Mouse (Mus musculus) stomach, embryonic 16.5 days (tissue): ENCODE data around the gene Plcb1. TPM values are rescaled to one million over a fixed set of nuclear protein-coding genes. Genes with fewer than 3 reads are reported as not detected.
A peak's percentile ranks its signal among the peaks of the same experiment; 100 is the strongest.

Experiments used
- ATAC-seq: fragments of 200-750 bp; cut with Nextera tagmentation; 2 replicates; pipeline ENCODE4 v1.8.0; 2017; ENCODE audit warnings: moderate number of reproducible peaks, moderate TSS enrichment; ENCODE audit not compliant: insufficient read depth, low FRiP score
- H3K27ac ChIP-seq: fragments of 300-500 bp; sonication (generic); 2 replicates; pipeline ENCODE4 v1.5.1; 2014; ENCODE audit warnings: low read length
- H3K27me3 ChIP-seq: fragments of 300-500 bp; sonication (generic); 2 replicates; pipeline ENCODE4 v1.6.1; 2014; ENCODE audit warnings: low read length, control low read depth, mixed read lengths; ENCODE audit not compliant: control insufficient read depth, insufficient read depth
- H3K36me3 ChIP-seq: fragments of 300-500 bp; sonication (generic); 2 replicates; pipeline ENCODE4 v1.6.1; 2014; ENCODE audit warnings: low read length; ENCODE audit not compliant: control insufficient read depth, insufficient read depth
- H3K4me1 ChIP-seq: fragments of 300-500 bp; sonication (generic); 2 replicates; pipeline ENCODE4 v1.6.1; 2014; ENCODE audit warnings: low read length, control low read depth, mixed read lengths; ENCODE audit not compliant: control insufficient read depth, insufficient read depth
- H3K4me2 ChIP-seq: fragments of 300-500 bp; sonication (generic); 2 replicates; pipeline ENCODE4 v1.6.1; 2014; ENCODE audit warnings: low read depth, low read length, mixed read lengths
- H3K4me3 ChIP-seq: fragments of 300-500 bp; sonication (generic); replicated peaks from 2 replicates; pipeline ENCODE4 v1.5.1; 2014; ENCODE audit warnings: mild to moderate bottlenecking, low read length
- H3K9ac ChIP-seq: fragments of 300-500 bp; sonication (generic); 2 replicates; pipeline ENCODE4 v1.6.1; 2014; ENCODE audit warnings: low read length
- H3K9me3 ChIP-seq: fragments of 300-500 bp; sonication (generic); replicated peaks from 2 replicates; pipeline ENCODE4 v1.6.1; 2016; ENCODE audit warnings: low read length, control low read depth; ENCODE audit not compliant: control insufficient read depth
- WGBS: fragments of 180-500 bp; shearing (Covaris S2); extraction: QIAGEN DNeasy Blood & Tissue Kit; methylation state at CpG from one replicate; pipeline ENCODE4 v1.1.7; 2014; 5-methylcytosine and 5-hydroxymethylcytosine counted together
- polyA plus RNA-seq: library from polyadenylated mRNA; unstranded; fragments of >200 nt; fragmentation: Nextera tagmentation; extraction: Ambion mirVana; gene quantifications from 2 replicates; pipeline ENCODE4 v1.2.1, GENCODE M21; 2015

Plcb1 gene
- polyA plus RNA-seq, 1 experiment from 2014 or later, result 11.9 TPM

DNA sequence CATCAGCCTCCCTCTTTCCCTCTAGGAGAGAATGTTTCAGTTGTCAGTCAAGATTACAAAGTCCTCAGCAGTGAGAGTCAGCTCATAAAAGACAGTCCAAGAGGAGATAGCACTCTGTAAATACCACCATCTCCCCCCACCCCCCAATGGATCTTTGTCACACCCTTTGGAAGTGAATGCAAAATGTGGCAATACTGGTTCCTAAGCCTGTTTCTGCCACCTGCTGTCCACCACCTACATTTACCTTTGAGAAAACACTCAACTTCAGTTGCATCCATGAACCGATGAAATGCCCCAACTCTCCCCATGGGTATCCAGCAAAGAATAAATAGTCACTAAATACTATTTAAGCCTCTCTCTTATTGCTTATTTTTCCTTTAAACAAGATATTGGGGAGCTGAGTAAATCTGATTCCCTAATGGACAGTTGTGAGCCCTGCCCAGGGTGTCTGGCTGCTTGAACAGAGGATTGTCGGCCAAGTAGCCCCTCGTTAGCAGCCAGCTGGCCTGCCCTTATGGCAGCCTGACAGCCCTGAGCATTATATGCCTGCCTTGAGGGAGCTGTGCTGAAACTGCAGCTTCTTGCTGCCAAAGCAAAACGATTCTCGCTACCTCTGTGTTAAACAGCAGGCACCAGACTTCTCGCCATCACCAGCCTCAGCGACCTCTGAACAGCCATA, 537.5 kb downstream of the Plcb1 start:
- H3K9me3 ChIP-seq, result no peaks in the 10 kb centered on the region
- no peak overlapping the region for H3K4me3 ChIP-seq
- 0 out of 2 replicates have a peak overlapping the region, but pooled peaks have one; percentile 21 for H3K4me2 ChIP-seq
- H3K27me3 ChIP-seq, result no peaks in the 10 kb centered on the region
- peaks cover 3% of the 10 kb centered on the region for H3K4me1 ChIP-seq
- no peak overlapping the region for H3K27ac ChIP-seq
- no peaks in the 10 kb centered on the region for H3K36me3 ChIP-seq
- WGBS, result 74% methylated on average over 7 of the region's 7 CpGs
- peak; percentile 50; the same call in 1 of the 2 replicates for ATAC-seq
- H3K9ac ChIP-seq, result no peak overlapping the region

DNA sequence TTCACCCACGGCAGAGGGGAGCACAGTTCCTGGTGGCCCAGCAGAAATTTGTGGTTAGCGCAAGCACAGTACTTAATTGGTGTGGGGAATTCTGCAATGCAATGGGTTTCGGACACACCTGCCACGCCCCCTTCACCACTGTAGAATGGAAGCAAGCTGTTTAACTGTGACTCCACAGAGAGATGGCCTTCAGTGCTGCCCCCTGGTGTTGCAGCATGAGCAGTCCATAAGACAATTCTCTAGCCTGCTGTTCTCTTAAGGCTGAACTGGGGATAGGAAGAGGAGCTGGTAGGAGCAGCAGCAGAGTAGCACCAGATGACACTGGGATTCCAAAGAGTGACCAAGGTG, 538.1 kb downstream of the Plcb1 start:
- Histone ChIP-seq H3K4me2 (0 out of 2 replicates have a peak overlapping the region, but pooled peaks have one; percentile 21), H3K36me3 (no peaks in the 10 kb centered on the region), H3K27ac (no peak overlapping the region), H3K27me3 (no peaks in the 10 kb centered on the region), H3K4me3 (no peak overlapping the region), H3K9ac (no peak overlapping the region), H3K4me1 (peaks cover 3% of the 10 kb centered on the region), H3K9me3 (no peaks in the 10 kb centered on the region)
- 52% methylated on average over 4 of the region's 4 CpGs for WGBS
- ATAC-seq, result peak; percentile 75; the same call in 1 of the 2 replicates

DNA sequence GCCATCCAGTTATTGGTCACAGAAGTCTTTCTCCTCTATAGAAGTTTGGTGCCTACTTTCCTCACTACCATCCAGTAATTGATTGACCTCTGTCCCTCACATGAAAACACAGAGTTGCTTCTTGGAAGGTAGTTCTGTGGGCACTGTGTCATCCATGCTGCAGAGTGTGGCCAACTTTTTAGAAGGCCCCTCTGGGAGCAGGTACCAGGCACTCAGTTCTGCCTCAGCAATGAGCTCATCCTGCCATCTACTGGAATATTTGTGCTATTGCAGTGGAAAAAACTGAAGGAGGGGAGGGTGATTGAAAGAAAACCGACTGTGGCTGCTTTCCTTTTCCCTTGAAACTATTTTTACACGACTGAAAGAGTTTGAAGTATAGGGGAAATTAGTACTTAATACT, 542.9 kb downstream of the Plcb1 start:
- H3K36me3 ChIP-seq, result no peaks in the 10 kb centered on the region
- no peak overlapping the region for H3K27ac ChIP-seq
- WGBS, result 2% methylated on average over 2 of the region's 2 CpGs
- no peak overlapping the region for H3K4me3 ChIP-seq
- peak; percentile 40; the same call in 1 of the 2 replicates for ATAC-seq
- no peak overlapping the region for H3K9ac ChIP-seq
- no peak overlapping the region for H3K4me2 ChIP-seq
- H3K9me3 ChIP-seq, result no peaks in the 10 kb centered on the region
- H3K27me3 ChIP-seq, result no peaks in the 10 kb centered on the region
- H3K4me1 ChIP-seq, result peaks cover under 1% of the 10 kb centered on the region

DNA sequence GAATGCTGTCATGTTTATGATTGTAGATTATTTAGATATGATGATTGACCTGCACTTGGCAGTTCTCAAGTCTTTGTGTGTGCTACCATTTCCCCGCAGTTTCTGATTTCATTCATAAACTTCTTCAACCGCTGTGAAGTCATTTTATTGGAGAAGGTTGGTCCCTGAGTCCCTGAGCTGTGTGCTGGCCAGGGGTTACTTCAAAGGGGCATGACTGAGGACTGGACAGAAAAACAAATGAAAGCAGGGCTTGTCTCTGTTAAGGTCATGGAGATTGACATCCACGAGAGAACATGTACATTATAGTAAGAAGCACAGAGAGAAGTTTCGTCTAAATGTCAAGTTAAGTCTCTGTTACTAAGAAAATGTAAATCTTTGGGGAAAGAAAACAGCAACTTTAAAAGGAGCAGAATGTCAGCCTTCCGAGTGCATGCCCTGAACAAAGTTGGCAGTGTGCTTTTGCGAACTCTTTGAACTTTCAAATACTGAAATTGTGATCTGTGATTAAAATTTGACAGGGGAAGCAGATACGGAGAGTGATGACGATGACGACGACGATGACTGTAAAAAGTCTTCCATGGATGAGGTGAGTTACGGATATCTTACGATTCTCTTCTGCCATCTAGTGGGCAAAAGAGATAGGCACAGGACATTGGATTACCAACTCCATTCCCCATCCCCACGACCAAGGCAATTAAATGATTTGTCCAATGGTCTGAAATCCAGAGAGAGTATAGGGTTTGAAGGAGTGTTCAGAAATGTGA, 544.1 kb downstream of the Plcb1 start:
- 7% methylated on average over 14 of the region's 14 CpGs for WGBS
- Histone ChIP-seq H3K36me3 (no peaks in the 10 kb centered on the region), H3K4me1 (no peaks in the 10 kb centered on the region), H3K27ac (no peak overlapping the region), H3K9me3 (no peaks in the 10 kb centered on the region), H3K4me2 (peak overlapping the region; percentile 48), H3K4me3 (peak overlapping the region; percentile 29), H3K27me3 (no peaks in the 10 kb centered on the region), H3K9ac (no peak overlapping the region)
- ATAC-seq, result 0 out of 2 replicates have a peak, but pooled peaks have one; percentile 50

DNA sequence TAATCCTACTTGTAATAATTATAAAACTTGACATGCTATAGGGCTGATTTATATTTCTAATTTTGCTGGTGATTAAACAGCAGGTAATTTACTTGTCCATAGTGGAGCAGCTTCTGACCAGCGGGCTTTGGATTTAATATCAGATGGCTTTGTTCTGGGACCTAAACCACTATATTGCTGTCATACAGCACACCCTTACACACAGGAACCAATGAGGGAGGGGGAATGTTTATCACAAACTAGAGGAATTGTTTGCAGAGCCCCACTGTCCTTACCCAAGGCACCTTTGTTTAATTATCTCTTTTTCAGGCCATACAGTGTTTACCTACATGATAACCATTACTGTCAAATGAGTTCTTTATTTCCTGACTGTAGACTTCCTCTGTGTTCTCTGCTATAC, 546.0 kb downstream of the Plcb1 start:
- Histone ChIP-seq H3K36me3 (no peaks in the 10 kb centered on the region), H3K4me1 (no peaks in the 10 kb centered on the region), H3K4me2 (no peak overlapping the region), H3K9me3 (no peaks in the 10 kb centered on the region), H3K27me3 (no peaks in the 10 kb centered on the region), H3K9ac (no peak overlapping the region), H3K27ac (no peak overlapping the region), H3K4me3 (no peak overlapping the region)
- no peak for ATAC-seq
- 97% methylated on average over 1 of the region's 1 CpGs for WGBS

DNA sequence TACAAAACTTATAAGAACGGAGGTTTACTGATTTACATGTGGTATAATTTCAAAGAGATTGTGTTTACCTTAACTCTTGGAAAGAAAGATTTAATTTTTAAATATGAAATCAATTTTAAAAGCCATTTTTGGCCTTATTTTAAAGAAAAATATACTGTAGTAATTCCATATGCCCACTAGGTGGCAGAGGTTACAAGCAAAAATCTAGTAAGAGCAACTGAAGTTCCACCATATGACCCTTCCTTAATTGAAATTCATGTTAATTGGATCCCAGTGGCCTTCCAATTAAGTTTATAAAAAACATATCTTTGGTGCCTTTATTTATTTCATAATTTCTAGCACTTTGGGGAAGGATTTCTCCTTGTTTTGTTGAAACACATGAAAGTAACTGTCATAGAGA, 570.4 kb downstream of the Plcb1 start:
- ATAC-seq, result no peak
- Histone ChIP-seq H3K27me3 (no peaks in the 10 kb centered on the region), H3K9me3 (no peaks in the 10 kb centered on the region), H3K4me1 (no peaks in the 10 kb centered on the region), H3K4me3 (no peak overlapping the region), H3K4me2 (no peak overlapping the region), H3K36me3 (no peaks in the 10 kb centered on the region), H3K27ac (no peak overlapping the region), H3K9ac (no peak overlapping the region)
- WGBS, result 17% methylated on average over 1 of the region's 1 CpGs

DNA sequence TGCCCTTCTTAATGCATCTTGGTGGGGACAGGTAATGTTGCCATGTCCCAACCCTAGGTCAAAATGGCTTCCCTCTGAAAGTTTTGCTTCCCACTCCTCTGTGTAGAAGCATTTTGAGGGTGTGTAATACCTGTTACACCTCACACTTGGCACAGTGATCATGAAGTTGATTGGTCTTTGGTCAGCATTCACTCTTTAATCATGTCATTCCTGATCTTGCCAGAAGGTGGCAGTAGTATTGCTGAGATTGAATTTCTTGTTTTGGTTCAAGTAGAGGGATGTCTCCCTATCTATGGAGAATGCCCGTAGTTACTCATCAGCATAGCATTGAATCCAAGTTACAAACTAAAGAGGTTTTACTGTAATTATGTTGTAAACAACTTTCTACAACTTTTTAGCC, 575.9 kb downstream of the Plcb1 start:
- no peaks in the 10 kb centered on the region for H3K36me3 ChIP-seq
- WGBS, result 30% methylated on average over 1 of the region's 1 CpGs
- no peak overlapping the region for H3K27ac ChIP-seq
- no peaks in the 10 kb centered on the region for H3K27me3 ChIP-seq
- no peaks in the 10 kb centered on the region for H3K4me1 ChIP-seq
- H3K4me3 ChIP-seq, result no peak overlapping the region
- H3K9ac ChIP-seq, result no peak overlapping the region
- no peak for ATAC-seq
- no peak overlapping the region for H3K4me2 ChIP-seq
- H3K9me3 ChIP-seq, result no peaks in the 10 kb centered on the region

DNA sequence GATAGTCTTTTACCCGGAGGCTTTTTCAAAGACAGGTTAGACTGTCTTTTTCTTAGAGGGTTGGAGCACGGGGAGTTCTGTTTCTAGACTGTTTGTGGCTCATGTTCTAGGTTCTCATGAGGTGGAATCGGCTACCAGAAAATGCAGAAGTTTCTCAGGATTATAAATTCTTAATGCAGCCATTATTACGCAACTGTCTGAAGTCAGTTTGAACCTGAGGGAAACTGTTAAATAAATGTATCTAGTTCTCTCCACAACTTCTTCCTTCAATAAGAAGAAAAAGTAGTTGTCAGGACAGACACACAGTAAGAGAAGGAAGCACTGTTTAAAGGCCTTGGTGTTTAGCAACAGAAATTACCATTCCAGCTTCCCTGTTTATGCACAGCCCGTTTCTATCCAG, 577.1 kb downstream of the Plcb1 start:
- Histone ChIP-seq H3K27me3 (no peaks in the 10 kb centered on the region), H3K4me3 (no peak overlapping the region), H3K36me3 (no peaks in the 10 kb centered on the region), H3K4me2 (no peak overlapping the region), H3K9me3 (no peaks in the 10 kb centered on the region), H3K4me1 (no peaks in the 10 kb centered on the region), H3K9ac (no peak overlapping the region), H3K27ac (no peak overlapping the region)
- no peak for ATAC-seq
- 77% methylated on average over 5 of the region's 5 CpGs for WGBS

DNA sequence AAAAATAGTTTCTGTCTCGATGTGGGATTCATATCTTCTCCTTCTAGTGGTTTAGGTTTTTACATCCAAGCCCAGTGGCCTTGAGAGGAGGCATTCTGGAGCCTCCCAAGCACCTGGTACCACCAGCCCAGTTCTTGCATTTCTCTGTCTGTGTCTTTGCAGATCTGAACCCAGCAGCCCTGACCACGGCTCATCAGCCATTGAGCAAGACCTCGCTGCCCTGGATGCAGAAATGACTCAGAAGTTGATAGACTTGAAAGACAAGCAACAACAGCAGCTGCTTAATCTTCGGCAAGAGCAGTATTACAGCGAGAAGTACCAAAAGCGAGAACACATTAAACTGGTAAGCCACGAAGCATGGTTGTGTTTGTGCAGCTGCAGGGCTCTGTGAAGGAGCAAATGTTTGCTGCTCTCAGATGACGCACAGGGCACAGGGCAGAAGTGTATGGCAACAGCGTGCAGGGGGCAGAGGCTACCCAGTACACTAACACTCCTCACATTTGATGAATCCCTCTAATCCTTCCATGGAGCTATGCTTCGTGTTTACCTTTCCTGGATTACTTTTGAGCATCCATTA, 584.5 kb downstream of the Plcb1 start:
- no peak overlapping the region for H3K27ac ChIP-seq
- 39% methylated on average over 10 of the region's 10 CpGs for WGBS
- ATAC-seq, result no peak

More for the DNA sequence above, 584.5 kb downstream of the Plcb1 start:
- no peak overlapping the region for H3K9ac ChIP-seq
- no peak overlapping the region for H3K4me2 ChIP-seq
- H3K27me3 ChIP-seq, result no peaks in the 10 kb centered on the region
- no peaks in the 10 kb centered on the region for H3K4me1 ChIP-seq
- H3K36me3 ChIP-seq, result no peaks in the 10 kb centered on the region
- no peaks in the 10 kb centered on the region for H3K9me3 ChIP-seq
- no peak overlapping the region for H3K4me3 ChIP-seq
